Mouse (Mus musculus): ENCODE measurements at regions not wholly inside any gene's neighbourhood (a gene's known extent, or its start where the extent isn't known, plus 50 kb on each side); places are given as distances from the start of the nearest gene placed in this dataset.
A peak's percentile ranks its signal among the peaks of the same experiment; 100 is the strongest.

DNA sequence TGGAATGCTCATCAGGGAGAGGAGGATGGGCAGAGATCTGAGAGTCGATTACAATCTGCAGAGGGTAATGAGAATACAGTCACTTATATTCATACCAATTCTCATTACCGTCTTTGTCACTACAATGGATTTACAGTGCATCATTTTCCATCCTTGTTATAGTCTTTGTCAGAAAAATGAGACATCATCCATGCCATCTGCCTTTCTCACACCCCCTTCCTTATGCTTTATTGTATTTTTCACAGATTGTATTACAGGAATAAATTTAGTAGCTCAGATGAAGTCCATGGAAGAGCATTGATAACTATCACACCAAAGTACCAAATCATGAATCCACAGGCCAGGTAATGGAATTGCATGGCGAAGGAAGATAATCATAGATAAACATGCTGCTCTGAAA, 779.5 kb downstream of the Cenpc1 start:
- DNase-seq, result no peak

- DNase-seq, result no peak
Observed at GRCm38 (mm10) chr5:85248453-85248852, 816.9 kb downstream of the Cenpc1 start.

DNA sequence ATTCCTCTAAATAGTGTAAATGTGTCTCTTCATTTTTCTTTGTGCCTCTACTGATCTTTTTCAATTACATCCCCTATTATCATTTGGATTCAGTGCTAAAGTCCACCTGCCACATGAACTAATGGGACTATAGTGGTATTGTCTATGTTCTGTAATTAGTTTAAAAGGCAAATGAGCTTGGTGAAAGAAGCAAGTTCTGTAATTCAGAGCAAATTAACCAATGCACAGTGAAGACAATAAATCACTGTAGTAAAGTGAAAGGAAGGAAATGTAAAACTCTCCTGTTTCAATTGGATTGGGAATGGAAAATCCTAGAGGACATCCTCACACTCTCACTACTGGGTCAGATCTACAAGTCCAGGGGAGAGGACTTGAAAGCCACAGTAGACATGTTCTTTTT, 823.2 kb upstream of the Epha5 start:
- no peak for DNase-seq

DNA sequence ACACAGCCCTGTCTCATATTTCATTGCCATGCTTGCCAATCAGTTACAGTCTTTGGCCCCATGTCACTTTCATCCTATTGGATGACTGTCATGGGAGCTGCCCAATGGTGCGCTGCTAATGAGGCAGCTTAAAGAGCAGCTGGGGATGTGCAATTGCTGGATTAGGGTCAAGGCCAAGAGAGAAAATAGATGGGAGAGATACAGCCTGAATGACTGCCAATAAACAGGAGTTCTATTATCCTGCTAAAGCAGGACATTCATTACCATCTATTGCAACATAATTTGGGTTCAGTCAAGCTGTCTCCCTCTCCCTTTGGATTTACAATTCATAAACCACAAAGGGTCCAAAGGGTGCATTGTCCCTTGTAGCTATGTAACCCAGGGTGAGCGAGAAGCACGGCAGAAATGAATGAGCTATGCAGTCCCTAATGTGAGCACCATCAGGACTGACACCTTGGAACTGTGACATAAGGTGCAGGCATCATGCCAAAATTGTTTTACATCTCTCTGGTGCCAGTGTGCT, 822.4 kb upstream of the Epha5 start:
- DNase-seq, result peak; percentile 65 to 76

All from cerebellum, postnatal 10 days (tissue).